ENCODE assay signal across 23 mouse cellular contexts in the genomic region with DNA sequence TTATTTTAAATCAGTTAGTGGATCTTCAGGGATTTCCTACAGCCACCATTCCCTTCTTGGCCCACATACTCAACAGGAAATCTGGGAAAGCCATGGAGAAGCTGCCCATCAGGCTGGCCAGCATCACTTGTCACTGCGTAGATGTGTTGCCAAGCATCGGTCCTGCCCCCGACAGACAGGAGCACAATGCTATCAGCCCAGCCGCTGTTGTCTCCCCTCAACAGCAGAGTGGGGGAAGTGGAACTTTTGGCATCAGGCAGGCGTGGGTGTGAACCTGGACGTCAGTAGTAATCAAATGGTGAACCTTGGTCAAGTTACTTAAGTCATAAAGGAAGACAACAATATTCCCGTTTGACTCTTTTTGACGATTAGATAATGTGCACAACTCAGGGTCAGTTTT. TPM values are rescaled to one million over a fixed set of nuclear protein-coding genes. Genes with fewer than 3 reads are reported as not detected.
DNase-seq lines count a peak whose midpoint lies in the region; ATAC-seq lines count a peak whose summit lies in the region.
"Had no signal": no experiment of that assay in that cellular context is flagged by ENCODE, and none has a peak within 500 bp of the region (broad histone marks: within the 10 kb centered on the region; RNA-seq: fewer than 3 reads in every experiment).

No protein-coding gene starts in this region.

- H3K36me3 ChIP-seq in heart, embryonic 10.5 days = no peaks in the 10 kb centered on the region
- no peaks in the 10 kb centered on the region for H3K36me3 ChIP-seq in heart, embryonic 13.5 days
- H3K36me3 ChIP-seq in neural tube, embryonic 15.5 days = no peaks in the 10 kb centered on the region
- H3K36me3 ChIP-seq: embryonic facial prominence, embryonic 12.5 days; hindbrain, embryonic 12.5 days; limb, embryonic 13.5 days; liver, embryonic 12.5 days; midbrain, embryonic 10.5 days had no signal

- 54% methylated on average over 8 of the region's 8 CpGs for WGBS in heart, embryonic 10.5 days
- 26% methylated on average over 8 of the region's 8 CpGs for WGBS in heart, embryonic 13.5 days
- WGBS in neural tube, embryonic 15.5 days = 90% methylated on average over 8 of the region's 8 CpGs

- no peak overlapping the region for H3K4me3 ChIP-seq in heart, embryonic 10.5 days
- no peak overlapping the region for H3K4me3 ChIP-seq in heart, embryonic 13.5 days
- no peak overlapping the region for H3K4me3 ChIP-seq in neural tube, embryonic 15.5 days (replicated peaks)
- H3K4me3 ChIP-seq: embryonic facial prominence, embryonic 12.5 days; hindbrain, embryonic 12.5 days; limb, embryonic 13.5 days; liver, embryonic 12.5 days; midbrain, embryonic 10.5 days had no signal

- peaks cover 4% of the 10 kb centered on the region; the same call in 1 of the 2 replicates for H3K4me1 ChIP-seq in heart, embryonic 10.5 days
- peaks cover 15% of the 10 kb centered on the region for H3K4me1 ChIP-seq in heart, embryonic 13.5 days
- H3K4me1 ChIP-seq in neural tube, embryonic 15.5 days = no peaks in the 10 kb centered on the region
- H3K4me1 ChIP-seq: embryonic facial prominence, embryonic 12.5 days; hindbrain, embryonic 12.5 days; liver, embryonic 12.5 days; midbrain, embryonic 10.5 days had no signal

- DNase-seq in heart, adult 11 months = peak; percentile 98
- DNase-seq in heart, embryonic 10.5 days (ENCODE audit: low spot score) = no peak
- DNase-seq in heart, postnatal 14 days = peak; percentile 24 to 34
- DNase-seq in testis, postnatal 10 days (ENCODE audit: low spot score) = peak; percentile 78
- no peak for DNase-seq in T-cell, adult 2 months (ENCODE audit: low spot score)
- no peak for DNase-seq in frontal cortex, postnatal 25 days (ENCODE audit: low spot score in 2 of 2)
- DNase-seq: adrenal gland, postnatal 10 days; cerebellum, adult 2 months; cerebellum, postnatal 25 days; gastrocnemius, postnatal 36 days; kidney, adult 8-10 months; kidney, postnatal 25 days; lung, postnatal 10 days; right cerebral cortex, postnatal 14 days; spleen, adult 18-20 months; thymus, postnatal 25 days had no signal

- intact Hi-C loops in heart, postnatal 14 days (cut with DNase I) = no loop called here

- ATAC-seq in heart, embryonic 13.5 days (ENCODE audit: extremely low read depth, insufficient number of reproducible peaks, low FRiP score, low TSS enrichment) = no peak; the same call in 1 of the 2 replicates
- ATAC-seq in neural tube, embryonic 15.5 days (ENCODE audit: low FRiP score) = no peak
- ATAC-seq: liver, embryonic 12.5 days had no signal

- H3K27me3 ChIP-seq in heart, embryonic 10.5 days (ENCODE audit: insufficient read depth, poor library complexity, severe bottlenecking) = no peaks in the 10 kb centered on the region
- H3K27me3 ChIP-seq in heart, embryonic 13.5 days (replicated peaks) = no peaks in the 10 kb centered on the region; the same call in 1 of the 2 replicates
- no peaks in the 10 kb centered on the region for H3K27me3 ChIP-seq in neural tube, embryonic 15.5 days (replicated peaks)
- H3K27me3 ChIP-seq: embryonic facial prominence, embryonic 12.5 days; hindbrain, embryonic 12.5 days had no signal

- no peak overlapping the region for H3K27ac ChIP-seq in heart, embryonic 10.5 days
- 0 out of 2 replicates have a peak overlapping the region, but pooled peaks have one; percentile 25 for H3K27ac ChIP-seq in heart, embryonic 13.5 days (replicated peaks)
- H3K27ac ChIP-seq in neural tube, embryonic 15.5 days (replicated peaks) = no peak overlapping the region
- H3K27ac ChIP-seq: embryonic facial prominence, embryonic 12.5 days; hindbrain, embryonic 12.5 days; limb, embryonic 13.5 days; liver, embryonic 12.5 days; midbrain, embryonic 10.5 days had no signal

- H3K9me3 ChIP-seq in heart, embryonic 10.5 days = no peaks in the 10 kb centered on the region
- H3K9me3 ChIP-seq in heart, embryonic 13.5 days = 0 out of 2 replicates have a peak, but pooled peaks cover 4% of the 10 kb centered on the region
- H3K9me3 ChIP-seq in neural tube, embryonic 15.5 days (replicated peaks) = no peaks in the 10 kb centered on the region
- H3K9me3 ChIP-seq: embryonic facial prominence, embryonic 12.5 days; midbrain, embryonic 10.5 days had no signal

- H3K9ac ChIP-seq in heart, embryonic 13.5 days = no peak overlapping the region
- no peak overlapping the region for H3K9ac ChIP-seq in neural tube, embryonic 15.5 days (replicated peaks)
- H3K9ac ChIP-seq: embryonic facial prominence, embryonic 12.5 days; hindbrain, embryonic 12.5 days; limb, embryonic 13.5 days; liver, embryonic 12.5 days had no signal

- no peak overlapping the region for H3K4me2 ChIP-seq in heart, embryonic 13.5 days
- no peak overlapping the region for H3K4me2 ChIP-seq in neural tube, embryonic 15.5 days
- H3K4me2 ChIP-seq: embryonic facial prominence, embryonic 12.5 days; hindbrain, embryonic 12.5 days; limb, embryonic 13.5 days; liver, embryonic 12.5 days had no signal

RNA-seq across cellular contexts. Expression of gene Slc7a1, which starts 9.8 kb away (rescaled TPM):
- polyA plus RNA-seq in heart, embryonic 10.5 days (2016; fragmentation: Nextera tagmentation; extraction: Ambion mirVana) = 23.3 and 24.9 TPM in 2 replicates
- polyA plus RNA-seq in heart, embryonic 13.5 days (2015; fragmentation: Nextera tagmentation; extraction: Ambion mirVana) = 16.2 and 17.3 TPM in 2 replicates
- total RNA-seq in heart, postnatal 14 days (2021) = 10 to 100 TPM; 16.2 to 17.7 TPM
- 40.0 and 43.3 TPM in 2 replicates for polyA plus RNA-seq in neural tube, embryonic 15.5 days (2015; fragmentation: Nextera tagmentation; extraction: Ambion mirVana)

Comparison
In these comparisons a context has a peak if more than half of its experiments do, and no peak if none do; other contexts are left out.
1. DNase-seq: peak in heart, adult 11 months (single experiment), heart, postnatal 14 days (2 of 2) and testis, postnatal 10 days (single experiment); none in heart, embryonic 10.5 days (single experiment), T-cell, adult 2 months (single experiment) and frontal cortex, postnatal 25 days (0 of 2).